Mouse (Mus musculus) CH12.LX (cell line): ENCODE data around the gene Grap2.

ENCODE experiments used
- CHD1 ChIP-seq: IDR thresholded peaks from 2 replicates; pipeline ENCODE4 v1.6.1; 2012; ENCODE audit warnings: low read depth, low read length, improper control_type of control experiment, inconsistent platforms
- CHD2 ChIP-seq: IDR thresholded peaks from 2 replicates; pipeline ENCODE4 v1.6.1; 2011; ENCODE audit warnings: low read length, improper control_type of control experiment
- CTCF ChIP-seq, 2 experiments: IDR thresholded peaks in 1 of 2; conservative IDR thresholded peaks in 1 of 2; 2 replicates each; pipeline ENCODE4 v1.5.1; 2011 to 2012; ENCODE audit warnings: low read depth in 2 of 2, low read length in 2 of 2, improper control_type of control experiment in 1 of 2, inconsistent platforms in 1 of 2, mild to moderate bottlenecking in 1 of 2, moderate library complexity in 1 of 2
- IRF4 ChIP-seq: IDR thresholded peaks from 2 replicates; pipeline ENCODE4 v1.6.1; 2014; ENCODE audit warnings: low read depth, mild to moderate bottlenecking, inconsistent platforms, low read length, improper control_type of control experiment
- MAZ ChIP-seq: IDR thresholded peaks from 2 replicates; pipeline ENCODE4 v1.6.1; 2012; ENCODE audit warnings: low read depth, mild to moderate bottlenecking, inconsistent platforms, low read length, improper control_type of control experiment, moderate library complexity
- MXI1 ChIP-seq: IDR thresholded peaks from 2 replicates; pipeline ENCODE4 v1.6.1; 2011; ENCODE audit warnings: mild to moderate bottlenecking, low read depth, low read length, improper control_type of control experiment
- NRF1 ChIP-seq: IDR thresholded peaks from 2 replicates; pipeline ENCODE4 v1.6.1; 2014; ENCODE audit warnings: low read depth, mild to moderate bottlenecking, inconsistent platforms, low read length, improper control_type of control experiment, moderate library complexity
- POLR2A ChIP-seq: IDR thresholded peaks from 2 replicates; pipeline ENCODE4 v1.6.1; 2011; ENCODE audit warnings: low read depth, mild to moderate bottlenecking, improper control_type of control experiment, low read length
- RCOR1 ChIP-seq: conservative IDR thresholded peaks from 2 replicates; pipeline ENCODE4 v1.6.1; 2012; ENCODE audit warnings: low read depth, mild to moderate bottlenecking, inconsistent platforms, low read length, improper control_type of control experiment
- SIN3A ChIP-seq: IDR thresholded peaks from 2 replicates; pipeline ENCODE4 v1.6.1; 2012; ENCODE audit warnings: low read length, improper control_type of control experiment, inconsistent platforms
- USF1 ChIP-seq: IDR thresholded peaks from 2 replicates; pipeline ENCODE4 v1.6.1; 2014; ENCODE audit warnings: low read depth, mild to moderate bottlenecking, inconsistent platforms, low read length, improper control_type of control experiment
- ZC3H11A ChIP-seq: IDR thresholded peaks from 2 replicates; pipeline ENCODE4 v1.6.1; 2012; ENCODE audit warnings: low read depth, mild to moderate bottlenecking, inconsistent platforms, low read length, improper control_type of control experiment
- ZKSCAN1 ChIP-seq: IDR thresholded peaks from 2 replicates; pipeline ENCODE4 v1.6.1; 2012; ENCODE audit warnings: low read depth, inconsistent platforms, low read length, improper control_type of control experiment, borderline replicate concordance

- TF ChIP-seq CTCF (conservative IDR thresholded peaks at IDR 0.05 in 1 of 2, IDR thresholded peaks at IDR 0.05 in 1 of 2; ENCODE audit: low read depth in 2 of 2, low read length in 2 of 2): peak in 1 of 2 experiments; percentile 67; a peak in 2 of 4 replicates
- TF ChIP-seq RCOR1: no peak
- TF ChIP-seq CHD1: no peak
- no peak for TF ChIP-seq MXI1
- no peak for TF ChIP-seq SIN3A
- TF ChIP-seq CHD2: no peak
- no peak for TF ChIP-seq USF1
- no peak for TF ChIP-seq IRF4
- no peak for TF ChIP-seq ZC3H11A
- TF ChIP-seq MAZ: no peak
- no peak for TF ChIP-seq POLR2A
- no peak for TF ChIP-seq NRF1
- no peak for TF ChIP-seq ZKSCAN1
Observed at GRCm38 (mm10) chr15:80617839-80618238, 45.4 kb downstream of the Grap2 start.
